Mouse (Mus musculus): Measurements from ENCODE around the gene Ptprd. TPM values are rescaled to one million over a fixed set of nuclear protein-coding genes. Genes with fewer than 3 reads are reported as not detected.
A peak's percentile ranks its signal among the peaks of the same experiment; 100 is the strongest.

Gene Ptprd
- polyA plus RNA-seq, 1 experiment from 2014 or later, result 46.2 TPM

- no peak for DNase-seq (ENCODE audit: low spot score)
- H3K9me3 ChIP-seq (ENCODE audit: control insufficient read depth, low read length), result no peaks in the 10 kb centered on the region
- 79% methylated on average over 1 of the region's 1 CpGs for WGBS
- no peaks in the 10 kb centered on the region for H3K27me3 ChIP-seq (replicated peaks; ENCODE audit: control insufficient read depth, insufficient read depth, low read length)
- no peak for ATAC-seq (ENCODE audit: low read depth)
- no peaks in the 10 kb centered on the region for H3K4me1 ChIP-seq (ENCODE audit: control insufficient read depth, insufficient read depth, low read length)
- H3K4me2 ChIP-seq (ENCODE audit: low read depth, low read length), result no peak overlapping the region
- no peak overlapping the region for H3K27ac ChIP-seq (replicated peaks; ENCODE audit: low read depth, low read length)
- no peak overlapping the region for H3K9ac ChIP-seq (ENCODE audit: low read depth, low read length)
- no peak overlapping the region for H3K4me3 ChIP-seq (ENCODE audit: low read depth, low read length)
- H3K36me3 ChIP-seq (ENCODE audit: control insufficient read depth, insufficient read depth, low read length), result no peaks in the 10 kb centered on the region
Measured at GRCm38 (mm10) chr4:78077087-78077486, 134.7 kb downstream of the Ptprd start.

- DNase-seq (ENCODE audit: low spot score) (peak; percentile 8), ATAC-seq (ENCODE audit: low read depth) (no peak)
- WGBS, result 43% methylated on average over 5 of the region's 5 CpGs
Measured at GRCm38 (mm10) chr4:78038401-78038800, 173.4 kb downstream of the Ptprd start.

GRCm38 (mm10) chr4:78002065-78002464 is 209.7 kb downstream of the Ptprd start:
- peak; percentile 93 for ATAC-seq (ENCODE audit: low read depth)
- Histone ChIP-seq H3K9ac (ENCODE audit: low read depth, low read length) (no peak overlapping the region), H3K4me2 (ENCODE audit: low read depth, low read length) (no peak overlapping the region), H3K4me3 (ENCODE audit: low read depth, low read length) (no peak overlapping the region), H3K9me3 (ENCODE audit: control insufficient read depth, low read length) (no peaks in the 10 kb centered on the region), H3K4me1 (ENCODE audit: control insufficient read depth, insufficient read depth, low read length) (no peaks in the 10 kb centered on the region), H3K36me3 (ENCODE audit: control insufficient read depth, insufficient read depth, low read length) (no peaks in the 10 kb centered on the region), H3K27me3 (replicated peaks; ENCODE audit: control insufficient read depth, insufficient read depth, low read length) (no peaks in the 10 kb centered on the region), H3K27ac (replicated peaks; ENCODE audit: low read depth, low read length) (no peak overlapping the region)
- DNase-seq (ENCODE audit: low spot score), result peak; percentile 65
- WGBS, result 51% methylated on average over 1 of the region's 1 CpGs

More at GRCm38 (mm10) chr4:78038401-78038800, 173.4 kb downstream of the Ptprd start:
- no peak overlapping the region for H3K4me3 ChIP-seq (ENCODE audit: low read depth, low read length)
- H3K27me3 ChIP-seq (replicated peaks; ENCODE audit: control insufficient read depth, insufficient read depth, low read length), result no peaks in the 10 kb centered on the region
- H3K4me2 ChIP-seq (ENCODE audit: low read depth, low read length), result no peak overlapping the region
- H3K9me3 ChIP-seq (ENCODE audit: control insufficient read depth, low read length), result no peaks in the 10 kb centered on the region
- no peaks in the 10 kb centered on the region for H3K4me1 ChIP-seq (ENCODE audit: control insufficient read depth, insufficient read depth, low read length)
- no peaks in the 10 kb centered on the region for H3K36me3 ChIP-seq (ENCODE audit: control insufficient read depth, insufficient read depth, low read length)
- no peak overlapping the region for H3K9ac ChIP-seq (ENCODE audit: low read depth, low read length)
- no peak overlapping the region for H3K27ac ChIP-seq (replicated peaks; ENCODE audit: low read depth, low read length)

GRCm38 (mm10) chr4:77992709-77993108 is 219.1 kb downstream of the Ptprd start:
- no peak overlapping the region for H3K4me3 ChIP-seq (ENCODE audit: low read depth, low read length)
- no peaks in the 10 kb centered on the region for H3K9me3 ChIP-seq (ENCODE audit: control insufficient read depth, low read length)
- no peaks in the 10 kb centered on the region for H3K4me1 ChIP-seq (ENCODE audit: control insufficient read depth, insufficient read depth, low read length)
- H3K27ac ChIP-seq (replicated peaks; ENCODE audit: low read depth, low read length), result no peak overlapping the region
- ATAC-seq (ENCODE audit: low read depth) (no peak), DNase-seq (ENCODE audit: low spot score) (peak; percentile 17)
- no peaks in the 10 kb centered on the region for H3K36me3 ChIP-seq (ENCODE audit: control insufficient read depth, insufficient read depth, low read length)
- H3K9ac ChIP-seq (ENCODE audit: low read depth, low read length), result no peak overlapping the region
- H3K27me3 ChIP-seq (replicated peaks; ENCODE audit: control insufficient read depth, insufficient read depth, low read length), result no peaks in the 10 kb centered on the region
- WGBS, result 61% methylated on average over 4 of the region's 4 CpGs
- no peak overlapping the region for H3K4me2 ChIP-seq (ENCODE audit: low read depth, low read length)

GRCm38 (mm10) chr4:77982094-77982493 is 229.7 kb downstream of the Ptprd start:
- Histone ChIP-seq H3K27me3 (replicated peaks; ENCODE audit: control insufficient read depth, insufficient read depth, low read length) (no peaks in the 10 kb centered on the region), H3K4me2 (ENCODE audit: low read depth, low read length) (no peak overlapping the region), H3K9me3 (ENCODE audit: control insufficient read depth, low read length) (no peaks in the 10 kb centered on the region), H3K4me1 (ENCODE audit: control insufficient read depth, insufficient read depth, low read length) (no peaks in the 10 kb centered on the region), H3K27ac (replicated peaks; ENCODE audit: low read depth, low read length) (no peak overlapping the region), H3K4me3 (ENCODE audit: low read depth, low read length) (no peak overlapping the region), H3K9ac (ENCODE audit: low read depth, low read length) (no peak overlapping the region), H3K36me3 (ENCODE audit: control insufficient read depth, insufficient read depth, low read length) (no peaks in the 10 kb centered on the region)
- no peak for ATAC-seq (ENCODE audit: low read depth)
- WGBS, result 88% methylated on average over 4 of the region's 4 CpGs
- no peak for DNase-seq (ENCODE audit: low spot score)

- H3K4me3 ChIP-seq (ENCODE audit: low read depth, low read length), result no peak overlapping the region
- no peak overlapping the region for H3K9ac ChIP-seq (ENCODE audit: low read depth, low read length)
- WGBS, result 12% methylated on average over 2 of the region's 2 CpGs
- DNase-seq (ENCODE audit: low spot score) (peak; percentile 2), ATAC-seq (ENCODE audit: low read depth) (no peak)
- no peaks in the 10 kb centered on the region for H3K4me1 ChIP-seq (ENCODE audit: control insufficient read depth, insufficient read depth, low read length)
- no peaks in the 10 kb centered on the region for H3K27me3 ChIP-seq (replicated peaks; ENCODE audit: control insufficient read depth, insufficient read depth, low read length)
- H3K36me3 ChIP-seq (ENCODE audit: control insufficient read depth, insufficient read depth, low read length), result no peaks in the 10 kb centered on the region
- no peaks in the 10 kb centered on the region for H3K9me3 ChIP-seq (ENCODE audit: control insufficient read depth, low read length)
- no peak overlapping the region for H3K4me2 ChIP-seq (ENCODE audit: low read depth, low read length)
- H3K27ac ChIP-seq (replicated peaks; ENCODE audit: low read depth, low read length), result no peak overlapping the region
Measured at GRCm38 (mm10) chr4:77961711-77962110, 250.1 kb downstream of the Ptprd start.

GRCm38 (mm10) chr4:77889489-77889888 is 322.3 kb downstream of the Ptprd start:
- Histone ChIP-seq H3K9ac (ENCODE audit: low read depth, low read length) (no peak overlapping the region), H3K4me1 (ENCODE audit: control insufficient read depth, insufficient read depth, low read length) (no peaks in the 10 kb centered on the region), H3K9me3 (ENCODE audit: control insufficient read depth, low read length) (no peaks in the 10 kb centered on the region), H3K4me3 (ENCODE audit: low read depth, low read length) (no peak overlapping the region), H3K36me3 (ENCODE audit: control insufficient read depth, insufficient read depth, low read length) (no peaks in the 10 kb centered on the region), H3K27ac (replicated peaks; ENCODE audit: low read depth, low read length) (no peak overlapping the region), H3K27me3 (replicated peaks; ENCODE audit: control insufficient read depth, insufficient read depth, low read length) (no peaks in the 10 kb centered on the region), H3K4me2 (ENCODE audit: low read depth, low read length) (no peak overlapping the region)
- no peak for ATAC-seq (ENCODE audit: low read depth)
- WGBS, result 74% methylated on average over 4 of the region's 4 CpGs
- no peak for DNase-seq (ENCODE audit: low spot score)

GRCm38 (mm10) chr4:77880213-77880612 is 331.5 kb downstream of the Ptprd start:
- H3K4me3 ChIP-seq (ENCODE audit: low read depth, low read length), result no peak overlapping the region
- no peak overlapping the region for H3K27ac ChIP-seq (replicated peaks; ENCODE audit: low read depth, low read length)
- DNase-seq (ENCODE audit: low spot score), result no peak
- H3K9ac ChIP-seq (ENCODE audit: low read depth, low read length), result no peak overlapping the region
- no peak for ATAC-seq (ENCODE audit: low read depth)
- no peaks in the 10 kb centered on the region for H3K27me3 ChIP-seq (replicated peaks; ENCODE audit: control insufficient read depth, insufficient read depth, low read length)
- 56% methylated on average over 2 of the region's 2 CpGs for WGBS
- H3K9me3 ChIP-seq (ENCODE audit: control insufficient read depth, low read length), result no peaks in the 10 kb centered on the region
- no peaks in the 10 kb centered on the region for H3K36me3 ChIP-seq (ENCODE audit: control insufficient read depth, insufficient read depth, low read length)
- H3K4me1 ChIP-seq (ENCODE audit: control insufficient read depth, insufficient read depth, low read length), result no peaks in the 10 kb centered on the region
- H3K4me2 ChIP-seq (ENCODE audit: low read depth, low read length), result no peak overlapping the region

GRCm38 (mm10) chr4:77861269-77861668 is 350.5 kb downstream of the Ptprd start:
- WGBS, result 55% methylated on average over 5 of the region's 5 CpGs
- H3K4me2 ChIP-seq (ENCODE audit: low read depth, low read length), result no peak overlapping the region
- H3K27ac ChIP-seq (replicated peaks; ENCODE audit: low read depth, low read length), result no peak overlapping the region
- H3K27me3 ChIP-seq (replicated peaks; ENCODE audit: control insufficient read depth, insufficient read depth, low read length), result no peaks in the 10 kb centered on the region
- H3K36me3 ChIP-seq (ENCODE audit: control insufficient read depth, insufficient read depth, low read length), result no peaks in the 10 kb centered on the region
- H3K4me1 ChIP-seq (ENCODE audit: control insufficient read depth, insufficient read depth, low read length), result no peaks in the 10 kb centered on the region
- H3K9ac ChIP-seq (ENCODE audit: low read depth, low read length), result no peak overlapping the region
- no peaks in the 10 kb centered on the region for H3K9me3 ChIP-seq (ENCODE audit: control insufficient read depth, low read length)
- DNase-seq (ENCODE audit: low spot score), result peak; percentile 5
- no peak overlapping the region for H3K4me3 ChIP-seq (ENCODE audit: low read depth, low read length)
- no peak for ATAC-seq (ENCODE audit: low read depth)

All from embryonic facial prominence, embryonic 14.5 days (tissue).